Mouse (Mus musculus) right cerebral cortex, postnatal 10 days (tissue): ENCODE measurements around the gene Mpp3.

Experiments used
- DNase-seq, 2 experiments: peaks; one replicate each; pipeline ENCODE4 v3.0.0; 2021; ENCODE audit warnings: low spot score in 2 of 2

The Mpp3 gene

GRCm38 (mm10) chr11:101976949-101977348 lies 51.3 kb downstream of the Mpp3 start:
- no peak for DNase-seq

DNA sequence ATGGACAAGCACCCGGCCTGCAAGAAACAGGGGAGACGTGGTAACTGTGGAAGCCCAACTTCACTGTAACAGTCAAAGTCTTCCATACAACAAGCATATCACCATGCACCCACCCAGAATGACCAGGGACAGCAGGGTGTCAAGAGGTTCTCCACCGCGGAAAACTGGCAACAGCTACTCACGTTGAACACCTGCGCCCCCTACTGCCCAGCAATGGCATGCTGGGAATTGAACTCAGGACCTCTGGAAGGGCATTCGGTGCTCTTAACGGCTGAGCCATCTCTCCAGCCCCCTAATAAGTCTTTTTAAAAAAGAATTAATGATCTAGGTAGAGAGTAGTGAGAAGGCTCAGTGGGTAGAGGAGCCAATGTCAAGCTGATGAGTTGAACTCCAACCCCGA lies 53.3 kb downstream of the Mpp3 start:
- DNase-seq = no peak

- no peak for DNase-seq
Measured at GRCm38 (mm10) chr11:101974181-101974580, 54.1 kb downstream of the Mpp3 start.

DNA sequence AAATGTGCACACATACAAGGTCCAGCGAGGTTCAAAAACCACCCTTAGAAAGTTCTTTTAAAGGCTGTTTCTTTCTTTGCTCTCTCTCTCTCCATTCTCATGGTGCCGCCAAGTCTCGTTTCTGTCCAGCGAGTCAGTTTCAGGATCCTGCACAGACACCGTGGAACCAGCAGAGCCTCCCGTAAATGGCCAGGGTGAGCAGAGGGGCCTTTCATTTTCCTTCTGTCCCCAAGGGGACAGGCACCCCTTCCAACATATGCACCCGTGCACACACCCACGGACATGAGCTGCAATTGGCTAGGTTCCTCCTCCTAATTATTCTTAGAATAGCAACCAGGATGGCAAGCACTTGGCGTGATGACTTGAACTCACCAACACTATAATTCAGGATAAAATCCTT lies 54.8 kb downstream of the Mpp3 start:
- no peak for DNase-seq

DNA sequence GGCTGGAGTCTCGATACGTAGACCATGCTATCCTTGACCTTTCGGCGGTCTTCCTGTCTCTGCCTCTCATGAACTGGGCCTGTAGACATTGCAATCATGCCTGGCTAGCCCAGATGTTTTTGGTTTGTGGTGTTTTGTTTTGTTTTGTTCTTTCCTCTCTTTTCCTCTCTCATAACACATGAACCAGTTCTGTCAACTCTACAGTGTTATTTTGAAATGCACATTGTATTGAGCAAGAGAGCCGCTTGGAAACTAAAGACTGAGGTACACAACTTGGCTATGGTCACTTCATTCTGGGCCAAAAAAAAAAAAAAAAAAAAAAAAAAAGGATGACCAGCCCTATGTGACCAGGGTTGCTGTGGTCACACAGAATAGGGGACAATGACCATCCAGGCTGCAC lies 55.6 kb downstream of the Mpp3 start:
- no peak for DNase-seq

DNA sequence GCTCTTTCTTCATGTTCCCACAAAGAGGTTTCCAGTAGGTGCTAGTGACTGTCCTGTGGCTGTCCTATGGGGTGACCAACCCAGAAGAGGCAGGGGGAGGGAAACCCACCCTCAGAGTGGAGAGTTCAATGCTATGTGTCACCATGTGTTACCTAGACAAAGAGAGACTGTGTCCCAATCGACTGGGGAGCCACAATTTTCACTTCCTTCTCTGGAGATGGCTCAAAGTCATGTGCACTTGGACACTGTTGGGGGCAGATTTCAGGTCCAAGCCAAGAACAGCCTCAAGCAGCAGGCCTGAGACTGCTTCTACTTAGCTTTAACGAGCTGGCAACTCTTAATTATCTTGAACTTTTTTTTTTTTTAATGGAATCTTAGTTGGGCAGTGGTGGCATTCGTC lies 56.2 kb downstream of the Mpp3 start:
- DNase-seq = no peak

DNA sequence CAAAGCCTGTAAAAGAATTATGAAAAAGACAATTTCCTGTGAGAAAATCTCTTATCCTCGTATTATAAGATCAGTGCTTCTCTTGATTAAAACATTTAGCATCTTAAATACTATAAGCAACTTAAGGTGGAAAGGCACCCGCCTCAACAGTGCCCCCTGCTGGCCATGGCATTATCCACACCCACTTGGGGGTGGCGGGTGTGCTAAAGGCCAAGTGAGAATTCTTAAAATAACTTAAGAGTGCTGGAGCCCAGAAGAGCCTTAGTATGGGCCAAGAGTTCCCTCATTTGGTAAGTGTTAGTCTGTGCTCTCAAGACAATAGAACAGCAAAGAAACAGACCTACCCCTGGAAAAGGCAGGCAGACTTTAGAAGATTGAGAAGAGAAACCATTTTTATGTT lies 56.9 kb downstream of the Mpp3 start:
- DNase-seq = no peak

DNA sequence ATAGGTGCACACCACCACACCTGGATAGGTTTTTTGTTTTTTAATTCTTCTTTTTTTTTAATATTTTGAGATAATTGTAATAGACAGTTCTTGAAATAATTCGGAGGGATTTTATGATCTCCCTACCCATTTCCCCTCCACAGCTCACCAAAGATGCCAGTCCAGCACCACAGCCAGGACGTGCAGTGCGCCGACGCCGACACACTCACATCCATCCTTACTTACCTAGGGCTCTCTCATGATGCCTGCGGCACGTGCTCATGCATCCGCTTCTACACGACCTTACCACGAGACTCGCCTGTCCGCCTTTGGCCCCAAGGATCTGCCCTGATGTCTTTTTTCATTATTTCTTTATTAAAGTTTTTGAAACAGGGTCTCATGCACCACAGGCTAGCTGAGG lies 58.4 kb downstream of the Mpp3 start:
- DNase-seq = no peak

GRCm38 (mm10) chr11:101968791-101969190 lies 59.5 kb downstream of the Mpp3 start:
- peak; percentile 89 to 91 for DNase-seq

GRCm38 (mm10) chr11:101968311-101968710 lies 60.0 kb downstream of the Mpp3 start:
- no peak for DNase-seq

DNA sequence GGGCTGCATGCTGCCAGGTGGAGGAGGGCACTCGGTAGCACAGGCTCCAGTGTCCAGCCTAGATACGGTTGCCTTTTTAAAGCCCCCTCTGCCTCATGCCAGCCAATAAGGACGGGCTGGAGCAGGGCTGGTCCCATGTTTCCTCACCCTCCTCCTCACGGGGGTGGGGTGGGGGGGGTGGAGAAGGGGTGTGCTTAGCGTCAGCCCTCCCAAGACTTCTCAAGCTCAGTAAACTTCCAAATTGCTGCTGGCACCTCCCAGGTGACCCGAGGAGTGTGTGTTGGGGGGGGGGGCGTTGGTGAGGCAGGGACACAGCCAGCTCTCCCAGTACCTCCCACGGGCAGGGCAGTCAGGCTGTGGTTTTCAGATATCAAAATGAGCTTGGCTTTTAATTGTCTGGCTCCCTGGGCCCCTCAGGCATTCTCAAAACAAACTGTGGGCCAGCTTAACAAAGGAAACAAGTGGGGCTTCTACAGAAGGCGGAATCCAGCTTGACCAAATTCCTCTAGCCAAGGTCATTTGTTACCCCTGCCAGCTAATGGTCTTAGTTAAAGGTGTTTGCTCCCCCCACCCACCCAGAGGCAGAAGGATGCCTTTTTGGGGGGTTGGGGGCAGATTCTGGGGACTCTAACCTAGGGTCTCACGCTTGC lies 61.2 kb downstream of the Mpp3 start, which contains the start of gene Sost:
TSS of gene Sost (minus strand) at position 51 of the 650 bp plus-strand sequence.
- no peak for DNase-seq

- no peak for DNase-seq
Measured at GRCm38 (mm10) chr11:101965553-101965952, 62.7 kb downstream of the Mpp3 start.

GRCm38 (mm10) chr11:101964647-101965046 lies 63.6 kb downstream of the Mpp3 start:
- DNase-seq = no peak

- no peak for DNase-seq
Measured at GRCm38 (mm10) chr11:101963473-101964291, 64.6 kb downstream of the Mpp3 start.

DNA sequence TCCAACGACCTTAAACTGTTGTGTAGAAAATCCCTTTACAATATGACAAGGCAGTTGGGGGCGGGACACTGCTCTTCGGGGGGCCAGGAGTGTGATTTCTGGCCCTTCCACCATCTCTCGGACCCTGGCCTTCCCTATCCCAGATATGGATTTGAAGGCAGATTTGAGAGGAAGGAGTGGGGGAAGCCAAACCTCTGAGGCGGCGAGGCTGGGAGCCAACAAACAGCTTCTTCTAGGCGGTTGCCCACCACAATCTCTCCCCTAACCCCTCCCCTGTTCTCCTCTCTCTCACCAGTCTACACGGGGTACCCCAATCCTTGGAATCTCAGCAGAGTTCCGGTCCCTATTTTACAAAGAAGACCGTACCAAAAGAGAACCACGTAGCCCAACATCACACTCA lies 65.2 kb downstream of the Mpp3 start:
- no peak for DNase-seq

DNA sequence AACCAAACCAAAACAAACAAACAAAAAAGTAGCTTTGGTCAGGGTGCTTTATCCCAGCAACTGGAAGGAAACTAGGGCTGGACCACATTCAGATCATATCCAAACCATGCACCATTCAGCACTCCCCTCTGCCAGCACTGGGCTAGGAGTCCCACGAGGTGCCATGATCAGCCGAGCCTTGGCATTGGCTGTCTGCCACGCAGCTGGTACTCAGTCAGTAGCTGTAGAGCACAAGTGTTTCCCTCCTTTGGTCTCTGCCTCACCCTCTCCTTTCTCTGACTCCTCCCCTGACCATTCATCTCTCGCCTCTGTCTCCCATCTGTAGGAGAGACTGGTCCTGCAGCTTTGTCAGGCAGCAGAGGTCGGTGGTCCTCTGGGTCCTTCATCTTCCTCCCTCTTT lies 70.8 kb downstream of the Mpp3 start:
- DNase-seq = no peak

- no peak for DNase-seq
Measured at GRCm38 (mm10) chr11:101953441-101953840, 74.8 kb downstream of the Mpp3 start.

DNA sequence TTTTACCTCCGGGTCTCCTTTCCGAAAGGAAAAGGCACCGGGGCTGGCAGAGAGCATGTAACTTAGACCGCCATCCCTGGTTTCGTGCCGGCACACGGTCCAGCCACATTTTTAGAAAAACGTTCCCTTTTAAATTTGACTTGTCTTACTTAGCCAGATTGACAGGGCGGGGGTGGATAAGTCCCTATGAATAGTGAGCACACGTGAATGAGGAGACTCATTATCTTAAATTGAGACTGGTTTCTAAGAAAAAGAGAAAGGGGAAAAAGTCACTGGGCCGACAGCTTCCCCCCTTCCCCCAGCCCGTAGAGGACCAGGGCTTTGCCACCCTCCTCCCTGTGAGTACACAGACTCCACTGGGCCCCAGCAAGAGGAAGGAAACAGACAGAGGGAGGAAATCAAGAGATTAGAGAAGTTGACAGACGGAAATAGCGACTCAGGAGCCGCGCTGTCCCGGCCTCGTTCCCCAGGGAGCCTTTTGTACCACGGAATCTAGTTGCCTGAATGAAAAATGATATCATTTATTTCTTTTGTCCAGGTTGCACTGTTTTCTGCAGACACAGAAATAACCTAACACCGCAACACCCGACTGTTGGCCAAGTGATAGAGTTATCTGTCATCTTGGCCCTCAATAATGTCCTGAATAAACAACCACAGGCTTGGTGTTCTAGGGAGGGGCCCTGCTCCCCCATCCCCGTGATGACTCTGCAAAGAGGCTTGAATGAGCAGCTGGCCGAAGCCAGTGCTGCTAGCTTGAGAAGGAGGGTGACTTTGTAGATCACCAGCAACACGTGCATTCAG lies 75.5 kb downstream of the Mpp3 start:
- DNase-seq = peak; percentile 37 to 40

DNA sequence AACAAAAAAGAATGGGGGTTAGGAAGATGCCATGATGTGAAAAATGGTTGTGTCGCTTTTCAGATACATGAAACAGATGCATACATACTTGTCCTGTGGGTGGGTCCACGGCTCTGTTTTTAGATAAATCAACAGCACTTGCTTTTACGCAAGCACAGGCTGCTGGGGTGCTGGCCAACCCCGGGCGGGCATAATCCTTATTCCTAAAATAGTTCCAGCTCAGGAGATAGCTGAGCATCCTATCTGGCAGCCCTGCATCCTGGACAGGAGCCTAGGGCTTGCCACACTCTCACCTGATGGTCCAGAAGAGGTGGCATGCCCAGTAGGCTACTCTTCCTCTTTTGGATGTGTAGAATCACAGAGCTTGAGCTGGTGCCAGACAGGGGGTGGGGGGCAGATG lies 78.2 kb downstream of the Mpp3 start:
- DNase-seq = no peak
